Mouse (Mus musculus) cerebellum, postnatal 14 days (tissue): ENCODE measurements at regions not wholly inside any gene's neighbourhood (a gene's known extent, or its start where the extent isn't known, plus 50 kb on each side); places are given as distances from the start of the nearest gene placed in this dataset.

ENCODE experiments used
- DNase-seq, 2 experiments: peaks; one replicate each; pipeline ENCODE4 v3.0.0; 2021; ENCODE audit warnings: mixed read lengths in 2 of 2

DNA sequence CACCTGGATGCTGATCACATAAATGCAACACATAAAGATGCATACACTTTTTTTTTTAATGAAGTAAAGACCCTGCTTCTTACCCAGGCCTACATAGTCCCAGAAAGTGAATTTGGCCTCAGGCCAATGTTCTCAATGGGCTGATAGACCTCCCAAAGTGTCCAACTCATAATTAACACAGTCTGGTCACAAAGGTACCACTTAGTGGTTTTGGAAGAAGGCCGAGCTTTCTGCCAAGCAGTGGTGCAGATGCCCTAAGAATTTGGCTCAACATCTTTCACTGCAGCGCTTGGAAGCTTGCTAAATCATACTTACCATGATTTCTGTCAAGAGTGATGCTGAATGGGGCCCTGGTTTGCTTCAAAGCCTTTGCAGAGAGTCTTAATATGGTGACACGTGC, 706.4 kb upstream of the Rag2 start:
- no peak for DNase-seq

DNA sequence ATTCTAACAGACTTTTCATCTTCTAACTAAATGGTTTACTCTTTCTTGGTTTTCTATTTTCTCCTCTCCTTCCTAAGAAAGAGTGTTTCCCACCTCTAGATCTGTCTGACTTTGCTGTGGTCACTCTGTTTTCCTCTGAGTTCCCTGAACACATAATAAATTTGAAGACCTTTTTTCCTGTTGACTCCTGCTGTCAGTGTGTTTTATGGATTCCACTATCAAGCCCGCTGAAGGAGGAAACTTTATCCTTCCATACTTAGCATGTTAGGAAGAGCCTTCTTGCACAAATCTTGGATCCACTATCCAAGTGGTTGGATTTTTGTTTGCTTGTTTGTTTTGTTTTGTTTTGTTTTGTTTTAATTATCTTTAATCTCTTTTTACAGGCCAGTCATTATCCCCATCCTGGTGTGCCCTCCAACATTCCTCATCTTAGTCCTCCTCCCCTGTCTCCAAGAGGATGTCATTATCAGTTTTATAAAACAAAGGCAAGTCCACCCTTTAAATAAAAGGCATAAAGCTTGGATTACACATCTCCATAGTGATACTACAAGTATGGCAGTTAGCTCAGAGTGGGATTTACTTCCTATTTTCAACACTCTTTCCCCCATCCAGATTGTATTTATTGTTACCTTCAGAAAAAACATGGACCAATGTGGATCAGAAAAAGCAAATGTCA, 704.8 kb upstream of the Rag2 start:
- DNase-seq, result no peak

- DNase-seq, result peak; percentile 11 to 18
Measured at GRCm38 (mm10) chr2:100948632-100949031, 675.9 kb upstream of the Rag2 start.

DNA sequence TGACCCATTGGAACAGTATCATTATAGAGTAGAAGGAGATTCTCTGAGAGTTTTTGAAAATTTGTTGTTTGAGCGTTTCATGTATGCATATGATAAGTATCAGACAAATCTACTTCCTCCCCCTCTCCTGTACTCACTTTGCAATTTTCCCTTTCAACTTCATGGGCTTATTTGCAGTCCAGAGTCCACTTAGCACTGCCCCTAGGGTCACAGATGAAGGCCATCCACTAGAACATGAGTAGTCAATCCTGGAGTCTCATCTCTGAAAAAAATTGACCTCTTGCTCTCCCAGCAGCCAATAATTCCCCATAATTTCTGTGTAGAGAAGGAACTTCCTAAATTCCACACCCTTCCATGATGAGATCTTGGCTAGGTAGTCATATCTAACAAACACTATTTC, 665.1 kb upstream of the Rag2 start:
- no peak for DNase-seq

DNA sequence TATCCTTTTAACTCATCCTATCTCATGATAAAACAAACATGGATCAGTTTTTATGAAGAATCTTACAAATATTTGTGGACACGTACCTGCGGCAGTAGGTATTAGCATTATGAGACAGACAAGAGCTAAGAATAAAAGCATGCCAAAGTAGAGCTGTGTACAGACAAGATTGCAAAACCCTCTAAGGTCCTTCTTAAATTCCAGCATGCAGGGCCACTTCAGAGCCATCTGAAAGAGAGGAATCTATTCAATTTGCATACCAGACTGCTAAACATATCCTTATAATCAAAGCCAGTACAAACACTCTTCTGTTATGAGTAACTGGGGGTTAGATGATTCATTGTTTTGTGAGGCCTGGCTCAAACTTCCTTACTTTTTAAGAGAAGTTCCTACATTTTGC, 659.9 kb upstream of the Rag2 start:
- DNase-seq, result no peak

DNA sequence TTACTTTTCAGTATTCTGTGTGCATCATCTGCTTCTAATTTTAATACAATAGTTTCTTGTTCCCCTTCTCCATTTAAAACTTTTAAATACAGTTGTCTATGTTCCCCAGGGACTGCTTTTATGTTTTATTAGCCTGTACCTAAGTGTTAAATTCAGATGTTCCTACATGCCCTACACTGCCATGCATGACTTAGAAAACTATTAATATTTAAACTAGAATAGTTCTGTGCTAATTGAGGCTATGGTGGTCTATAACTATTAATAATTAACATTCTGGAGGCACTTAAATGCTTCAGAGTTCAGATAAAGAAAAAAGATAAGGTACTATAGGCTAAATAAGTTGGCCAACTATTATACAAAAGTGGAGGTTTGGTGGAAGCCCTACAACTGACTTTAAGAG, 647.3 kb upstream of the Rag2 start:
- DNase-seq, result no peak

GRCm38 (mm10) chr2:100982362-100982761, 642.2 kb upstream of the Rag2 start:
- no peak for DNase-seq

- no peak for DNase-seq
Measured at GRCm38 (mm10) chr2:101015353-101015752, 609.2 kb upstream of the Rag2 start.

DNA sequence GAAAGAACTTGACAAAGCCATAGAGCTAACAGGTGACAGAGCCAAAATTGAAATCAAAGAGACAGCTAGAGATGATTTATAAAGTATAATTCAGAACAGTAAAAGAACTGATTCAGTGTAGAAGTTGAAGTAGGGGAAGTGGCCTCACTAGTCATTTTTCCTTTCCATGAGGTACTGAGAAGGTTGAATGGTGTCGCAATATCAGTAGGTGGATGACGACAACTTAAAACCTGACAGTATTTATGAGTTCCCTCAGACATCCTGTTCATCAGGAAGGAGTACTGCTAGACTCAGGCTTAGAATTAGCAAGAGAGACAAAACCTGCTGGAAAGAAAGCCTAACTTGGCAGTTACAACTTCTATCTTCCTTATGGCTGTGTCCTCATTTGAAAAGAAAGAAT, 605.1 kb upstream of the Rag2 start:
- no peak for DNase-seq

- DNase-seq, result peak; percentile 35 to 53
Measured at GRCm38 (mm10) chr2:101021515-101021914, 603.0 kb upstream of the Rag2 start.

DNA sequence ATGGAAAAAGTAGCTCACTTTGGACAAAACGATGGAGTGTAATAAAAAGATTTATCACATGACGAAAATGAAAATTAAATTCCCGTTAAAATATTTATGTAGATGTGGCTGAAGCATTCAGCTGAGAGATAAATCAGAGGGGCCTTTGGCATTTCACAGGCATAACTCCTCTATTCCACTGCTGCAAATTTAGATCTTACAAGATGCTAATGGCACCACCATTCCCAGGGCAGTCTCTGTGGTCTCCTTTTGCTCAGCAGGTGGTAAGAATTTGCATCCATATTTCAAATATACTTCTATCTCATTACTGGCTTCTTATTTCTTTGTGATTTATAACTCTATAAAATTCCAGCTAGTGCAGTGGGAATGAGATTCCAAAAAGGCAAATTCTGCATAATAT, 581.5 kb upstream of the Rag2 start:
- no peak for DNase-seq

- DNase-seq, result no peak
Measured at GRCm38 (mm10) chr2:101062939-101063338, 561.6 kb upstream of the Rag2 start.

- no peak for DNase-seq
Measured at GRCm38 (mm10) chr2:101074990-101075389, 549.5 kb upstream of the Rag2 start.

DNA sequence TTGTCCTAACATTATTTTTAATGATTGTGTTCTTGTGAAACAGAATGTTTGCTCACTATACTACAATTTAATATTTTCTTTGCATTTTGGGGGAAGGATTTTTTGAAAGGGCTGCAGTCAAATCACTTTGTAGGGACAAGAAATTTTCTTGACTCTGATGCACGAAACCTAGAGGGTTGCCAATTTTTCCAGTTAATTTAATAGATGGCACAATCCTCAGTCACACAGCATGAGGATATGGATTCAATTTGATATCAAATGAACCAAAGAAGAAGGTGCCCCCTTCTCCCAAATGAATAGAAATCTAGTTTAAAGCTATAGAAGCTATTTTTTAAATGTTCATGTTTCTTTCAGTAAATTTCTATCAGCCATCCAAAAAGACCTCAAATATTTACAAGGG, 544.3 kb upstream of the Rag2 start:
- DNase-seq, result peak; percentile 12 to 60

DNA sequence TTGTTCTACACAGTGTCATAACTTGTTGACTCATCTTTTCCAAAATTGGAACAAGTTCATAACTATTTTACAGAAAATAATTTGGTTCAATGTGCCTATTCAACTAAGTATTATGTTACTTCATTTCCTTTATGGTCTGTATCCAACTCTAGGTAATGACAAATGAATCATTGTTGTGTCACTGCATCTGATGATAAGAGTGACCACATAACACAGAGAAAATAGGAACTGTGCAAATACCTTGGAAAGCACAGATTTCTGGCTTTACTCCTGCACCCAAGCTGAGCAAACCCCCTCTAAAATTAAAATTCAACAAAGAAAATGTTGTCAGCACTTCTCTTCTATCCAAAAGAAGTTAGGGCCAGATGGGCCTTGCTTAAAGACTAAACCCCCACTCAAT, 540.7 kb upstream of the Rag2 start:
- DNase-seq, result peak in 1 of 2 experiments; percentile 5

DNA sequence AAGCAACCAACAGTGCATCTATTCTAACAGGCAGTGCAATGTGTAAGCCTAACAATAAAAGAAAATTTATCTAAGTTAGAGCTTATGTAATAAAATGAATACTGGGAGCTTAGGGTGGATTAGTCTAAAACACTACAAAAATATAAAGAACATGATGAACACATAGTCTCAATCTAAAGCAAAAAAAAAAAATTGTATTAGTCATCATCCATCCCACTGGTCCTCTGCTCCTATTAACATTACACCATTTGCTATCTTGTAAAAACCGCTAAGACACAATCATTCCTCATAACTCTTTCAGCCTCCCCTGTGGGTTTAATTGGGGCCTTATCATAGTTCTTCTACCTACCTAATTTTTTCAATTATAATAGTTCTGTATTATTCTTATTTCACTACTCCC, 539.9 kb upstream of the Rag2 start:
- no peak for DNase-seq

DNA sequence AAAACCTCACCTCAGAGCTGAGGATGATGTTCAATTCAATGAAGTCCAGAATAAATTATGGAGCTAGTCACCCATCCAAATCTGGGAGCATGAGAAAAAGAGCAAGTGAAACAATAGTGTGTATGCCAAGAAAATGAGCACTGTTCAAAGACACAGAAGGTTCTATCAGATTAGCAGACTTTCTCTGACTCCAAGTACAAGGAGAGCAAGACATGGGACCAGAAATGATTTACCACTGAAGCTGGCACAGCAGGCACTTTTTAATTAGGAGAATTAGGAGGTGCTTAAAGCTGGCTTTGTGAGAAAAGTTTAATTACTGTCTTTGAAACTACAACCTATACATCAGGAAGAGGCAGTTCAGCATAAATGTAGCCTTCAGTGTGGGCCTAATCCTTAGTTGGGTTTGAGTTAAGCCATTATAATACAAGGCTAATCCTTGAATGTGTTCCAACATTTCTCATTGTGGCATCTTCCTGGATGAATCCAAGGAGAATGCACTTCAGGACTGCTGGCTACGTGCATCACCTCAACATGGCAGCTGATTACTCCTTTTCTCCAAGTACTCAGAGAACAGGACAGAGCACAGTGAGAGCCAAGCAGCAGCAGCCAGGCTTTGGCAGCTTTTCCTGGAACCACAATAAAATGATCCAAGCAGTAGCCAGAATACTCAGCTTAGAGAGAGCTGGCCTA, 517.2 kb upstream of the Rag2 start:
- peak; percentile 68 to 74 for DNase-seq

DNA sequence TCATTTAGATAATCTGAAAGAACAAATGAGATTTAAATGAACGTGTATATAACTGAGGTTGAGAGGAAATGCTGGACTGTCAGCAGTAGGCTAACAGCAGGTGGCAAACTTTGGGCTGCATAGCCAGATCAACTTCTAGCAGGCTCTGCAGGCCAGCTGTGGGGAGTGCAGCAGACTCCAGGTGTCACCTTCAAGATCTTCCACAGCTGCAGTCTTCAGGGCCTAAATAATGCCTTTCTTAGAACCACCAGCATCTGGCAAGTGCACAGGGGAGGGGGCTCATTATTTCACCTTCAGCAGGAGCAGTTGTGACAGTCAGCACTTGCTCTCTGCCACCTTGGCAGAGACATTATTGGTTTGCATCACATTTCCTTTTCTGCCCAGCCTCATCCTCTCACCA, 487.7 kb upstream of the Rag2 start:
- DNase-seq, result no peak

- DNase-seq, result peak; percentile 50 to 62
Measured at GRCm38 (mm10) chr2:101139931-101140330, 484.6 kb upstream of the Rag2 start.

GRCm38 (mm10) chr2:101156755-101157271, 467.7 kb upstream of the Rag2 start:
- DNase-seq, result peak; percentile 18 to 23

GRCm38 (mm10) chr2:101159276-101159675, 465.2 kb upstream of the Rag2 start:
- DNase-seq, result peak; percentile 76 to 79

- DNase-seq, result peak; percentile 22 to 31
Measured at GRCm38 (mm10) chr2:101165942-101166341, 458.6 kb upstream of the Rag2 start.

DNA sequence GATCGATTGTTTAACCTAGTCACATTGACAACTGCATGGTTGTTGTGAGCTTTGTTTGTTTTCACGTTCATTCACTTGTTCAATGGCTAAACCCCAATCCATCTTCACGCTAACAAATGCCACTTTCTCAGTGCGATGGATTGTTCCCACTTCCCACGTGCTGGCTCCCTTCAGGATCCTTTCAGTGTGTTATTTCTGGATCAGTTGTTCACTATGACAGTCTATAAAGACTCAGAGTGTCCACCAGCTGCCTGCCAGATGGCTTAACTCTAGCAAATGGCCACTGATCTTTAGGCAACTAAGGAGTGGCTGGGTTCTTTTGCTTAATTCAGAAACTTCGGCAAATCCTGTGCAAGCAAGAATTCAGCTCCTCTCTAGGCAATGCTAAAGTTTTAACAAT, 451.7 kb upstream of the Rag2 start:
- DNase-seq, result peak; percentile 23 to 38

GRCm38 (mm10) chr2:101175124-101175523, 449.4 kb upstream of the Rag2 start:
- no peak for DNase-seq

GRCm38 (mm10) chr2:101206637-101207036, 417.9 kb upstream of the Rag2 start:
- no peak for DNase-seq
